Mouse (Mus musculus): ENCODE data around the gene Lamb3. TPM values are rescaled to one million over a fixed set of nuclear protein-coding genes. Genes with fewer than 3 reads are reported as not detected.

The Lamb3 gene
- polyA plus RNA-seq, 1 experiment: 22.3 TPM

DNA sequence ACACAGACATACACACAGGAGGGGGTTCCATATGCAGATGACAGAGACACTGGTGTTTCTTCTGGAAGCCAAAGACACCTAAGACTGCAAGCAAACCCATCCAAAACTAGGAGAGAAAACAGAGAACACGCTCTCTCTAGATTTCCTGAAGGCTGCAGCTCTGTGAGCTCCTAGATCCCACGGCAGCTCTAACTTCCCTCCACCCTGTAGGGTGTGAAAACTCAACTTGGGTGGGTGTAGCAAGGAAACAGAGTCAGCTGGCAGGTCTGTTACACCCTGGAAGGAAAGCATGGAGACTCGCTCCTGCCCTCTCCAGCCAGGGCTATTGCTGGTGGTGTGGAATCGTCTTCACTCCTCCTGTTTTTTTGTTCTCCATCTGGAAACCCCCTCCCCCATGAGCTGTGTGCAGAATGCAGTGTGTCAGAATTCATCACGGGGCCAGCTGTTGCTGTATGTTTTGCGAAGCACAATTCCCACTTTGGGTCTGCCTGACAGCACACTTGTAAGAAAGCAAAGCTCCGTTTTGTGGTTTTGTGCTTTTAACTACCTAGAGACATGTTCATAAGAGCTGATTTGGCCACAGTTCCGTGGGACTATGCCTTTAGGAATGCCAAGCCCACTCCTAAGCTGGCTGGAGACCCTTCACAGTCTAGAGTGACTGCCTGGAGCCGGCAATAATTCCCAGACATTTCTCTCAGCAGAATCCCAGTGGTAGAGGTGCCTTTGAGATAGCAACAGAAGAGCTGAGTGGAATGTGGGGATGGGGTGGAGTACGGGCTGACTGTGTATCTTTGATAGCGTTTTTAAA, 174.3 kb downstream of the Lamb3 start:
- DNase-seq (ENCODE audit: low spot score): no peak

GRCm38 (mm10) chr1:193382435-193382834, 174.9 kb downstream of the Lamb3 start:
- no peak for DNase-seq (ENCODE audit: low spot score)

DNA sequence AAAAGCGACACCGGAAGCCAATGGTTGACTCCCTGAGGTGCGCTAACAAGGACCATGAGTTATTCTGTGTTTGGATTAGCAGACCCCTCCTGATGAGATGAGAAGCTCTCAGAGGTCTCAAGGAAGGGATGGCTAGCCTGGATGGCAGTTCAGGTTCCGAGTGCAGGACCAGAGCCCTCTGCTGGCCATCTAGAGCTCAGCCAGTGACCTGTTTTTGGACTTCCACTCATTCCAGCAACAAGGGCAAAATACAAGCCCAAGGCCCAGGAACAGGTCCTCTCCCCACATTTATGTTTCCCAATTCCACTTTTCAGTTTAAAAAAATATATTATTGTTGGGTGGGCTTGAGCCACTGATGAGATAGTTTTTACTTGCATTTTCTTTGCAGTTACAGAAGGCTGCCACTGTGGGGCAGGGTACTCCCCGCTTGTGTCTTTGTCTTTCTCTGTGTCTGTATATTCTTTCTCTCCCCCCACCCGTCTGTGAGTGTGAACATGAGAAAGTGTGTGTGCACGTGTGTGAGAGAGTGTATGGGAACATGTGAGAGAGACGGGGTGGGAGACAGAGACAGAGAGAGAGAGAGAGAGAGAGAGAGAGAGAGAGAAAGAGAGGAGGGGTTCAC, 175.5 kb downstream of the Lamb3 start:
- DNase-seq (ENCODE audit: low spot score): no peak

DNA sequence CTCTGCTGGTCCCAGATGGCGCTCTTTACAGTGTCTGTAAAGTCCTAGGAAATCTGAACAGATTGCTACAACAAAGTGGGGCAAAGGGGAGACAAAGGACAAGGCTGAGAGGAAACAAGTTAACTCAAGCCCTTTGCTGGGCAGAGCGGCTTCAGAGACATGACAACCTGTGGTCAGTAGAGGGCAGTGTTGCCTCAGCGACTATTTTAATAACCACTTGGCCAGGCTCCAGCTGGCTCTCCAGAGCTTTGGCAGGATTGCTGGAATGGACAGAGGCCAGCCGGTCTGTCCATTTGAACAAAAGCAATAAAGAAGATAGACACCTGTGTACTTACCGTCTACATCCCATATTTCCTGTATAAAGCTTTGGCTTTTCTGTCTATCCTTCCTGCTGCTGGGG, 178.6 kb downstream of the Lamb3 start:
- DNase-seq (ENCODE audit: low spot score): peak; percentile 62

DNA sequence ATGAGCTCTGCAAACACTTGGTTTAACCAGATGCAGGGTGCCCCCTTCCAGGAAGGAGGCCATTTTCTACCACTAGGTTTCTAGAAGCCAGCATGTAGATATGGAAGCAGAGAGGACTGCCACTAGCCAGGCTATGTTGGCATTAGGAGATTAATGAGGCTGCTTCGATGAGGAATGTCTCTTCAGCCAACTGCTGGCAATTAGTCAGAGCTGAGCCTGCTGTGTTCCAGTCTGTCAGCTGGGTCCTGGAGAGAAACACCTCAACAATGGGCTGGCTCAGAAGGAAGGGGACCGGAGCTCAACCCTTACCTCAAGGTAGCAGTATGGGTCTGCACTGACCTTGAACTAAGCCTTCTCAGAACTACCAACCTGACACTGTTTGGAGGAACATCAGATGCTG, 179.7 kb downstream of the Lamb3 start:
- no peak for DNase-seq (ENCODE audit: low spot score)

GRCm38 (mm10) chr1:193389505-193389904, 182.0 kb downstream of the Lamb3 start:
- no peak for DNase-seq (ENCODE audit: low spot score)

GRCm38 (mm10) chr1:193390004-193390403, 182.5 kb downstream of the Lamb3 start:
- DNase-seq (ENCODE audit: low spot score): no peak

DNA sequence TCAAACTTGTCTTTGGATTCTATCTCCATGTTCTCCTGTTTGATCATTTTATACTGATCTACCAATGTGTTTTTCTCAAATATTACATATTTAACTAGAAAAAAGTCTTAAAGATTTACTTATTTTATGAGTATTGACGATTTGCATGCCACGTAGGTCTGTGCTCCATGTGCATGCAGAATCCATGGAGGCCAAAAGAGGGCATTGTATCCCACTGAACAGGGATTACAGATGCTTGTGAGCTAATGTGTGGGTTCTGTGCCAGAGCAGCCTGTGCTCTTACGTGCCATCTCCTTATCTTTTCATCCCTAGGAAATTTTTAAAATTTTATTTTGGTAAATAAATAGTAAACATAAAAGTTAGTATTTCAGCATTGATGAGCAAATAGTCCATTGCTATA, 184.8 kb downstream of the Lamb3 start:
- DNase-seq (ENCODE audit: low spot score): no peak

Other genes with a start within 250 kb of the Lamb3 start
- 1.1 and 1.2 TPM in 2 replicates for gene Syt14, start 171.9 kb upstream of the Lamb3 start, polyA plus RNA-seq (2012; rRNA removed)
- gene Diexf, start 77.4 kb upstream of the Lamb3 start, polyA plus RNA-seq (2012; rRNA removed): 13.0 and 16.4 TPM in 2 replicates
- gene Irf6, start 54.6 kb upstream of the Lamb3 start, polyA plus RNA-seq (2012; rRNA removed): 24.9 and 27.8 TPM in 2 replicates
- 9.8 and 13.3 TPM in 2 replicates for gene A130010J15Rik, start 39.7 kb upstream of the Lamb3 start, polyA plus RNA-seq (2012; rRNA removed)
- 2.2 and 2.9 TPM in 2 replicates for gene Traf3ip3, start 6.0 kb upstream of the Lamb3 start, polyA plus RNA-seq (2012; rRNA removed)
- gene Hsd11b1, start 56.4 kb downstream of the Lamb3 start, polyA plus RNA-seq (2012; rRNA removed): 68.7 and 71.3 TPM in 2 replicates
- 86.5 and 115 TPM in 2 replicates for gene G0s2, start 65.5 kb downstream of the Lamb3 start, polyA plus RNA-seq (2012; rRNA removed)
- 0.44 and 0.48 TPM in 2 replicates for gene Camk1g, start 162.6 kb downstream of the Lamb3 start, polyA plus RNA-seq (2012; rRNA removed)

Data from urinary bladder, adult 2 months (tissue).